Mouse (Mus musculus): ENCODE data around the gene Lect2.

Gene Lect2

DNA sequence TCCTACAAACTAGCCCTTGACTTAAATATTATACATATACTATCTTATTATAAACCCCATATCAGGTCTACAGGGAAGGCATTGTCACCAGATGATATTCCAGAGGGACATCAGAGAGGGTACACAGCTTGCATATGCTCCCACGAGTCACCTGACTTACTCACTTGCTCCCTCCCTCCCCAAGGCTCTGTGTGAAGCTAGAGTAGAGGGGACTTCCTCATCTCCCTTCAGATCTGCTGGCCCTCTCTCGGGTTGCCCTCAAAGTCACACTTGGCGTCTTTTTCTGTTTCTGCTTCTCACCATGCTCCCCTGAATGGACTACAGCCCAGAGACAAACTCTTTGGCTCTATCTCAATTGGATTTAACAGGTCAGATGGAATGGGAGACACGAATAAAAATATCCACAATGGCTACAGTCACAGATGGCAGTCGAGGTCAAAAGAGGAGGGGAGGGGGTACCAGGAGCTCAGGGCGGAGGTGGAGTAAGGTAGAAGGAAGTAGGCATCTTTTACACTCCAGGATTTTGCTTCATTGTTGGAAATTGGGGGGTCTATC, 46.4 kb downstream of the Lect2 start:
- DNase-seq = no peak

GRCm38 (mm10) chr13:56500636-56501035, 47.7 kb downstream of the Lect2 start:
- DNase-seq = no peak

- DNase-seq = no peak
These were observed 48.2 kb downstream of the Lect2 start for GRCm38 (mm10) chr13:56500132-56500531.

DNA sequence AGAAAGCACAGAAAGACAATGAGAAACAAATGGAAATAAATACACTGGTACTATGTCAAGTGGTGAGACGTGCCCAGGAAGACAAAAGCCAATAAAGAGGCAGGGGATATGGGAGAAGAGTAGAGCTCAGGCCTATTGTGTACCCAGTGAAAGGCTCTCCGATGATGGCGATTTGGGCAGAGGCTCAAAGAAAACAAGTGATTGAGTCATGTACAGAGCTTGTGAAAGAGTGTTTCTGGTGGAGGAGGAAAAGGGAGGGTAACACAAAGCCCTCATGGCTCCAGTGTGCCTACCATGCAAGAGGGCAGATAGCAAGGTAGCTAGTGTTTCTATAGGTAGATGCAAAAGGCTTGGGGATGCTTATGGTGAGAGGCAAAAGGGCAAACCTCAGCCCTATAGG, 53.9 kb downstream of the Lect2 start:
- no peak for DNase-seq

Measured in lung, postnatal 14 days (tissue).